Mouse (Mus musculus) ES-CJ7 (cell line): ENCODE measurements around the gene Ep400.
"Not testable (repeated sequence)": the region's sequence is repeated elsewhere in the genome, so short reads cannot be mapped to it uniquely, and the experiment has no call there.

ENCODE experiments used
- DNase-seq: peaks from one replicate; pipeline ENCODE4 v3.0.0; 2011; ENCODE audit warnings: low read depth, low spot score

Ep400 gene

DNA sequence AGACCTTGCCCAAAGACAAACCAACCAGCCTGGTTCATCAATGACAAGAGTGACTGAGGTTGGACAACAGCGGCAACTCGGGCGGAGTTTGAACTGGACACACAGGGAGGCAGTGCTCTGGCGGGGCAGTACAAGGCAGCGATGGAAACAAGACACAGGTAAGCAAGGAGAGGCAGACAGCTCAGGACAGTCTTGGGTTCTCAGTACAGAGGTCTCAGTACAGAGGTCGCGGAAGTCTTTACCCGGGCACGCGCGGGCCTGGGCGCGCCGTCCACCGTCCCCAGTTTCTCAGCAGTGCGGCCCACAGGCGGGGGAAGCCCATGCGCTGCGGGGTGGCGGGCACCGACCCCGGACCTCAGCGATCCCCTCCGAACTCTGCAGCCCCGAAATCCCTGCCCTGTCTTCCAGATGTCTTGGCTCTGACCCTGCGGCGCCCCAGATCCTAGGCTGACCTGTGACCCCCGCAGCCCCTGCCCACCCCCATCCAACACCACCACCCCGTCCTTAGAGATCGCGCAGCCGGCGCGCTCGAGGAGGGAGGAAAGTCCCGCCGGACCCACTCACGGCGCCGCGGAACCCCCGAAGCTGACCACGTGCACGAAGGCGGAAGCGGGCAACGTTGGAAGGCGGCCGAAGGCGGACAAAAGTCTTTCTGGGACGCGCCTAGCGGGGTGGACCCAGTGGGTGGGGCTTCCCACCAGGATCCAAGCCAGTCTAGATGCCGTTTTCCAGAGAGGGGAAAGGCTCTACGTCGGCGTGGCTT, 9.7 kb upstream of the Ep400 start, which contains the start of gene Pus1:
TSS of gene Pus1 (minus strand) at position 662 of the 763 bp plus-strand sequence.
- DNase-seq: peak; percentile 85

GRCm38 (mm10) chr5:110779276-110779997, 8.9 kb upstream of the Ep400 start:
- DNase-seq: no peak

GRCm38 (mm10) chr5:110778263-110778662, 7.7 kb upstream of the Ep400 start:
- no peak for DNase-seq

GRCm38 (mm10) chr5:110776141-110776540, 5.6 kb upstream of the Ep400 start:
- DNase-seq: no peak

GRCm38 (mm10) chr5:110774511-110774910, 4.0 kb upstream of the Ep400 start:
- no peak for DNase-seq

DNA sequence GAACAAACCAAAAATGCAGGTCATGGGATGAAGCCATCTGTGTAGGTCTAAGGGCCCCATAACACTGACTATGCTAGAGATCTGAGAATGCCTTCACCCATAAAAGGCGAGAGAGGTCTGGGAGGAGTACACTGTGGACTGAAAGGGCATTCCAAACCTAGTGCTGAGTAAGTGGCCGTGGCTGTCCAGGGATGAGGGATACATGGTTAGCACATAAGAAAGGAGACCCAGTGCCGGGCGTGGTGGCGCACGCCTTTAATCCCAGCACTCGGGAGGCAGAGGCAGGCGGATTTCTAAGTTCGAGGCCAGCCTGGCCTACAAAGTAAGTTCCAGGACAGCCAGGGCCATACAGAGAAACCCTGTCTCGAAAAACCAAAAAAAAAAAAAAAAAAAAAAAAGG, 2.4 kb upstream of the Ep400 start:
- not testable (repeated sequence) for DNase-seq

DNA sequence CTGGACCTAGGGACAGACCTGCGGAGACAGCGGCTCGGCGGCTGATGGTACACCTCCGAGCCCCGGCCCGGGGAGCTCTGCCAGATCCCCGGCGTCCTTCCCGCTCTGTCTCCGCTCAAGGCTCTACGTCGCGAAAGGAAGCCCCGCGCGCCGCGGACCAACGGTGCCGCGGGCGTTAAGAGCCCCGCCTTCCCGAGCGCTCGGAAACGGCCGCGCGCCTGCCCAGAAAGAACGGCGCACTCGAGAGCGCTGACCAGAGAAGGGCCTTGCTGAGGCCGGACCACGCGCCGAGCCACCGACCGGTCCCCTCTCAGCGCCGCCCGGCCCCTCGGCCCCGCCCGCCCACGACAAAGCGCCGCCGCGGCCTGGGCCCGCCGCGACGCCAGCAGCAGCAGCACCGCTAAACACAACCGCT, 479 bp downstream of the Ep400 start:
- DNase-seq: no peak

- no peak for DNase-seq
These were observed 1.2 kb downstream of the Ep400 start for GRCm38 (mm10) chr5:110769272-110769671.

- DNase-seq: no peak
These were observed 6.6 kb downstream of the Ep400 start for GRCm38 (mm10) chr5:110763890-110764289.

DNA sequence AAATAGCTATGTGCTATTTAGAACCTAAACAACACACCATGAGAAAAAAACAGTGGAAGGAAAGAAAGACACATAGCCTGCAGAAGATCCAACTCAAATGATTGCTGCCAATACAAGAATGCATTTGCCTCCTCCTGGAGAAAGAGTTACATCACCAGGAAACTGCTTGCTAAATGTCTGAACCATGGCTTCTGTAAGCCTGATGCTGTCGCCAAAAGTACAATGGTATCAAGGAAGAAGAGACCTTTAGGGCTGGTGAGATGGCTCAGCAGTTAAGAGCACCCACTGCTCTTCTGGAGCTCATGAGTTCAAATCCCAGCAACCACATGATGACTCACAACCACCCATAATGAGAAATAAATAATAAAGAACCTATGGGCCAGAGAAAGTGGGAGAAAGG, 25.5 kb downstream of the Ep400 start:
- DNase-seq: no peak

GRCm38 (mm10) chr5:110739496-110740275, 30.8 kb downstream of the Ep400 start:
- no peak for DNase-seq

- no peak for DNase-seq
These were observed 34.9 kb downstream of the Ep400 start for GRCm38 (mm10) chr5:110735606-110736005.

GRCm38 (mm10) chr5:110733231-110733823, 37.2 kb downstream of the Ep400 start:
- no peak for DNase-seq

GRCm38 (mm10) chr5:110731227-110731626, 39.3 kb downstream of the Ep400 start:
- no peak for DNase-seq

DNA sequence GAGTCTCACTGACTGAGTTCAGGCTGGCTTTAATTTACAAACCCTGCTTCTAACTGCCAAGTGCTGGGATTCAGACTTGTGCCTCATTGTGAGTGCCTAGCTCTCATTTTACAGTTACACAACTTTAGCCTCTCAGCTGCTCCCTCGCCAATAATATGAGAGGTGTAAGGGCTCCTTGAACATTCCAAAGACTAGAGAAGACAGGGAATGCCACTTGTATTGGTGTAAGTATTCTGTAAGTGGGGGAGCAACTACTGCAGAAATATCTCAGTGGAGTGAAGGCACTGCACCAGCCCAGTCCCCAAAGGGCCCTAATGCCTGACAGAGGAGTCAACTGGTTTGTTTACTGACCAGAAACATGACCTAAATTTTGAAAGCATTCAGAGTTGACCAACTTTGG, 42.7 kb downstream of the Ep400 start:
- DNase-seq: no peak

DNA sequence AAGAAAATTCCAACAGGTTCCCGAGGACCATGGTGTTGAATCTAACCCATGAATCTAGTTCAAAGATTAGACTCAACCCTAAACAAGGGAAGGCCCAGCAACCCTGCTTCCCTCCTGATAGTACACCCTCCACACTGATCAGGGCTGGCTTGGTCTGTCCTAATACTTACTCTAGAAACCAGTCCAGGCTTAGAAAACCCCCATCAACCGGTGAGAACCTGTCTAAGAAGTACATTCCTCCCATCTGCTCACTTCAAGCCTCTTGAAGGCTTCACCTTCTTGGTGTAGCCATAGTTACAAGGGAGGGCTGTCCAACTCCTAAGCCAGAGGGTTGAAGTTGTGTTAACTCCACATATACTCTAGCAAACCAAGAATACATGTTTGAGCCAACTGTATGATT, 47.0 kb downstream of the Ep400 start:
- no peak for DNase-seq

DNA sequence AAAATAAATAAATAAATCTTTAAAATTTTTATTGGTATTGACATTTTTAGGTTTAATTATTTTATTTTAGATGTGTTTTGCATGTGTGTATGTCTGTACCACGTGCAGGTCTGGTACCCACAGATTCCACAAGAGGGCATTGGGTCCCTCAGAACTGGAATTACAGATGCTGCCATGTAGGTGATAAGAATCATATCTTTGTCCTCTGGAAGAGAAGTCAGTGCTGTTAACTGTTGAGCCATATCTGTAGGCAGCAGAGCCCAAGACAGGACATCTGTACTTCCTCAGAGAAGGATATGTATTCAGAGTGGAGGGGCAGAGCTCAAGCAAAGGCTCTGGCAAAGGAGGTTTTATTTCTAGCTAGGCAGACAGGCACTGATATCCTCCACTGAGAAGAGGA, 49.1 kb downstream of the Ep400 start:
- not testable (repeated sequence) for DNase-seq

DNA sequence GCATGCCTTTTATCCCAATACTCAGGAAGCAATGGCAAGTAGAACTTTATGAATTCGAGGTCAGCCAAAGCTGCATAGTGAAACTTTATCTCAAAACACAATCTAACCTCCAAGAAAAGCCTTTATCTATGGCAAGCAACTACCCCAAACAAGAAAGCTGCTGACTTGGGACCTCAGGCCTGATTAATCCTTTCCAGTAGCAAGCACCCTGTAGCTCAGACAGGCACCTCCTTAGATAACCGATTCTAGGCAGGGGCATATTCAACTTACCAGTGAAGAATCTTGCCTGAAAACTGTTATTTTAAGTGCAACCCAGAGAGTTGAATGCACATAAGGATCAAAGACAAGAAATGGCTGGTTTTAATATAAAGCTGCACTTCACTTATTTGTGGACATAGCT, 59.1 kb downstream of the Ep400 start:
- no peak for DNase-seq

- no peak for DNase-seq
These were observed 61.3 kb downstream of the Ep400 start for GRCm38 (mm10) chr5:110709256-110709655.

GRCm38 (mm10) chr5:110704004-110704403, 66.5 kb downstream of the Ep400 start:
- no peak for DNase-seq

- DNase-seq: no peak
These were observed 71.9 kb downstream of the Ep400 start for GRCm38 (mm10) chr5:110698617-110699016.

DNA sequence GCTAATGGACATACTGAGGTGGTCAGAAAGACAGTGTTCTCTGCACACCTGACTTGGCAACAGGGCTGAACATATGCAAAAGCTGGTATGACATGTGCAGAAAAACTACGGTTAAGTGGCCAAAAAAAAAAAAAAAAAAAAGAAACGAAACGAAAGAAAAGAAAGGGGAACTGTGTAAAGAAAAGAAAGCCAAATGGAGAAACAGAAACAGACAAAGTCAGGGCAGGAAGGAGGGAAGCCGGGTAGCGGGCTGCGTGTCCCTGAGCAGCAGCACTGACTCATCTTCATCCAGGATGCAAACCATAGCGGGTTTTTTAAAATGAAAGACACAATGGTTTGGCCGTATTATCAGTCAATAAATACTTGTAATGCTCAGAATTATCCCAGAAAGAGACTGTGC, 88.5 kb downstream of the Ep400 start:
- DNase-seq: no peak
